Mouse (Mus musculus) kidney, postnatal 10 days (tissue): ENCODE data around the gene Krit1.
"Not testable (repeated sequence)": the region's sequence is repeated elsewhere in the genome, so short reads cannot be mapped to it uniquely, and the experiment has no call there.

Experiments
- DNase-seq: peaks from one replicate; pipeline ENCODE4 v3.0.0; 2021; ENCODE audit warnings: mixed read lengths

Gene Krit1

GRCm38 (mm10) chr5:3802433-3803291 is at the start of gene Krit1, which contains the start of gene Ankib1:
Gene Krit1 (plus strand): TSS chr5:3803184.
Gene Ankib1 (minus strand): TSS chr5:3802925.
- peak; percentile 94 for DNase-seq

- DNase-seq, result no peak
Measured at GRCm38 (mm10) chr5:3771512-3771911, 31.5 kb upstream of the Krit1 start.

GRCm38 (mm10) chr5:3772017-3772416 is 31.0 kb upstream of the Krit1 start:
- no peak for DNase-seq

GRCm38 (mm10) chr5:3782670-3783069 is 20.3 kb upstream of the Krit1 start:
- DNase-seq, result no peak

- no peak for DNase-seq
Measured at GRCm38 (mm10) chr5:3783947-3784681, 18.9 kb upstream of the Krit1 start.

GRCm38 (mm10) chr5:3784751-3785496 is 18.1 kb upstream of the Krit1 start:
- DNase-seq, result no peak

GRCm38 (mm10) chr5:3787548-3787947 is 15.4 kb upstream of the Krit1 start:
- peak; percentile 38 for DNase-seq

- DNase-seq, result no peak
Measured at GRCm38 (mm10) chr5:3791048-3791447, 11.9 kb upstream of the Krit1 start.

- not testable (repeated sequence) for DNase-seq
Measured at GRCm38 (mm10) chr5:3797101-3797500, 5.9 kb upstream of the Krit1 start.

- not testable (repeated sequence) for DNase-seq
Measured at GRCm38 (mm10) chr5:3798656-3799055, 4.3 kb upstream of the Krit1 start.

- DNase-seq, result no peak
Measured at GRCm38 (mm10) chr5:3800041-3800440, 2.9 kb upstream of the Krit1 start.

- no peak for DNase-seq
Measured at GRCm38 (mm10) chr5:3800881-3801280, 2.1 kb upstream of the Krit1 start.

GRCm38 (mm10) chr5:3801672-3802432 is 1.1 kb upstream of the Krit1 start:
- no peak for DNase-seq

- DNase-seq, result no peak
Measured at GRCm38 (mm10) chr5:3803292-3804165, 545 bp downstream of the Krit1 start.

GRCm38 (mm10) chr5:3808472-3808871 is 5.5 kb downstream of the Krit1 start:
- no peak for DNase-seq

- DNase-seq, result no peak
Measured at GRCm38 (mm10) chr5:3834107-3834506, 31.1 kb downstream of the Krit1 start.

GRCm38 (mm10) chr5:3845026-3845425 is 42.0 kb downstream of the Krit1 start, which contains the start of gene Lrrd1:
Gene Lrrd1 (plus strand): TSS chr5:3845173.
- peak; percentile 9 for DNase-seq

GRCm38 (mm10) chr5:3870161-3870560 is 67.2 kb downstream of the Krit1 start:
- DNase-seq, result no peak

GRCm38 (mm10) chr5:3872348-3872747 is 69.4 kb downstream of the Krit1 start:
- no peak for DNase-seq

- no peak for DNase-seq
Measured at GRCm38 (mm10) chr5:3873485-3873884, 70.5 kb downstream of the Krit1 start.

- DNase-seq, result not testable (repeated sequence)
Measured at GRCm38 (mm10) chr5:3886862-3887261, 83.9 kb downstream of the Krit1 start.
